Mouse (Mus musculus): ENCODE measurements around the gene Thrb. TPM values are rescaled to one million over a fixed set of nuclear protein-coding genes. Genes with fewer than 3 reads are reported as not detected.

The Thrb gene
- polyA plus RNA-seq, 2 experiments, result 1.3 to 3.9 TPM

- TF ChIP-seq POLR2A (IDR thresholded peaks at IDR 0.05; ENCODE audit: borderline replicate concordance, extremely low read depth, insufficient read depth, insufficient read length), result no peak
Measured at GRCm38 (mm10) chr14:17879446-17879845, 219.4 kb downstream of the Thrb start.

DNA sequence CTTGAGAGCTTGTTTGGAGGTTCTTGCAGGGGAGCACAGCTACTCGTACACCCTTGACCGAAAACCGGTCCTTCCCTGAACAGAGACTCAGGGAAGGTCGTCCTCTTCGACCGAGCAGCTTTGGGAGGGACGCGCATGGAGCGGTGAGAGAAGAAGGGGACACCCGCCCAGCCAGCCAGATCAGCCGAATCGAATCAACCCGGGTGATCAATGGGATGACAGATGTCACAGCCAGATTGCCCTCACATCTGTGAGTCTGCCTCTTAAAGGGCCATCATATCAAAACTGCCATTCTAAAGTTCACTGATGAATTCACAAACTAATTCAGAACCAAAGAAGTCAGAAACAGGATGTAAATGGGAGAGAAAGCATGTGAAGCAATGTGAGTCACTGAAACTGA lies 224.8 kb downstream of the Thrb start:
- Histone ChIP-seq H3K27me3 (ENCODE audit: control insufficient read depth, insufficient read depth, low read length) (no peaks in the 10 kb centered on the region), H3K4me2 (replicated peaks; ENCODE audit: low read depth, low read length, severe bottlenecking) (no peak overlapping the region), H3K9ac (ENCODE audit: low read depth, low read length, severe bottlenecking) (no peak overlapping the region), H3K4me1 (ENCODE audit: control insufficient read depth, insufficient read depth, low read length) (no peaks in the 10 kb centered on the region), H3K9me3 (ENCODE audit: control insufficient read depth, low read length) (no peaks in the 10 kb centered on the region), H3K4me3 (replicated peaks; ENCODE audit: low read length) (no peak overlapping the region), H3K36me3 (ENCODE audit: control insufficient read depth, insufficient read depth, low read length) (no peaks in the 10 kb centered on the region), H3K27ac (replicated peaks; ENCODE audit: low read depth, low read length) (no peak overlapping the region)
- TF ChIP-seq POLR2A (IDR thresholded peaks at IDR 0.05; ENCODE audit: borderline replicate concordance, extremely low read depth, insufficient read depth, insufficient read length), result no peak
- 77% methylated on average over 13 of the region's 13 CpGs for WGBS
- DNase-seq (ENCODE audit: low spot score), result no peak
- ATAC-seq (ENCODE audit: low FRiP score, low read depth), result no peak

More at GRCm38 (mm10) chr14:17879446-17879845, 219.4 kb downstream of the Thrb start:
- Histone ChIP-seq H3K4me2 (replicated peaks; ENCODE audit: low read depth, low read length, severe bottlenecking) (no peak overlapping the region), H3K27ac (replicated peaks; ENCODE audit: low read depth, low read length) (no peak overlapping the region), H3K4me1 (ENCODE audit: control insufficient read depth, insufficient read depth, low read length) (no peaks in the 10 kb centered on the region), H3K9me3 (ENCODE audit: control insufficient read depth, low read length) (no peaks in the 10 kb centered on the region), H3K4me3 (replicated peaks; ENCODE audit: low read length) (no peak overlapping the region), H3K9ac (ENCODE audit: low read depth, low read length, severe bottlenecking) (no peak overlapping the region), H3K27me3 (ENCODE audit: control insufficient read depth, insufficient read depth, low read length) (no peaks in the 10 kb centered on the region), H3K36me3 (ENCODE audit: control insufficient read depth, insufficient read depth, low read length) (no peaks in the 10 kb centered on the region)
- no peak for ATAC-seq (ENCODE audit: low FRiP score, low read depth)
- 86% methylated on average over 5 of the region's 5 CpGs for WGBS
- DNase-seq (ENCODE audit: low spot score), result no peak

GRCm38 (mm10) chr14:17885320-17885719 lies 225.3 kb downstream of the Thrb start:
- ATAC-seq (ENCODE audit: low FRiP score, low read depth) (no peak), DNase-seq (ENCODE audit: low spot score) (no peak)
- Histone ChIP-seq H3K9me3 (ENCODE audit: control insufficient read depth, low read length) (no peaks in the 10 kb centered on the region), H3K27me3 (ENCODE audit: control insufficient read depth, insufficient read depth, low read length) (no peaks in the 10 kb centered on the region), H3K4me2 (replicated peaks; ENCODE audit: low read depth, low read length, severe bottlenecking) (no peak overlapping the region), H3K4me3 (replicated peaks; ENCODE audit: low read length) (no peak overlapping the region), H3K9ac (ENCODE audit: low read depth, low read length, severe bottlenecking) (no peak overlapping the region), H3K36me3 (ENCODE audit: control insufficient read depth, insufficient read depth, low read length) (no peaks in the 10 kb centered on the region), H3K27ac (replicated peaks; ENCODE audit: low read depth, low read length) (no peak overlapping the region), H3K4me1 (ENCODE audit: control insufficient read depth, insufficient read depth, low read length) (no peaks in the 10 kb centered on the region)
- WGBS, result 82% methylated on average over 3 of the region's 3 CpGs
- TF ChIP-seq POLR2A (IDR thresholded peaks at IDR 0.05; ENCODE audit: borderline replicate concordance, extremely low read depth, insufficient read depth, insufficient read length), result no peak

DNA sequence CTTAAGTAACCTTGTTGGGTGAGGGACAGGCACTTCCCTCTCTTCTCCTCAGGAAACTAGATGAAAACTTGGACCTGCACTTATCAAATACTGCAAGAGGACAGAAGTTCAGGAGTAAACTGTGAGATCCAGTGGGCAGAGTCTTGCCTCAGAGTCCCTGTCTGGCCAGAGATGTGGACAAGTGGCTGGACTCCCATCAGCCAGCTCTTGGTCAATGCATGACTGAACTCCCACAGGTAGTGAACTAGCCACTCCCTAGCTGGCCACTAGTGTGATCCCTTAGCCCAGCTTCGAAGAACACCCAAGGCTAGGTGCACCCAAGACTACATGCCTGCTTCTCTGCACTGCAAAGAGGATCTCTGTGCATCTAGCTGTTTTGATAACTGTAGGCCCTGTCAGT lies 234.7 kb downstream of the Thrb start:
- no peak overlapping the region for H3K4me3 ChIP-seq (replicated peaks; ENCODE audit: low read length)
- H3K36me3 ChIP-seq (ENCODE audit: control insufficient read depth, insufficient read depth, low read length), result no peaks in the 10 kb centered on the region
- no peaks in the 10 kb centered on the region for H3K4me1 ChIP-seq (ENCODE audit: control insufficient read depth, insufficient read depth, low read length)
- no peak overlapping the region for H3K27ac ChIP-seq (replicated peaks; ENCODE audit: low read depth, low read length)
- no peak overlapping the region for H3K4me2 ChIP-seq (replicated peaks; ENCODE audit: low read depth, low read length, severe bottlenecking)
- H3K27me3 ChIP-seq (ENCODE audit: control insufficient read depth, insufficient read depth, low read length), result no peaks in the 10 kb centered on the region
- no peak for TF ChIP-seq POLR2A (IDR thresholded peaks at IDR 0.05; ENCODE audit: borderline replicate concordance, extremely low read depth, insufficient read depth, insufficient read length)
- no peak for ATAC-seq (ENCODE audit: low FRiP score, low read depth)
- 81% methylated on average over 1 of the region's 1 CpGs for WGBS
- no peak for DNase-seq (ENCODE audit: low spot score)
- H3K9me3 ChIP-seq (ENCODE audit: control insufficient read depth, low read length), result no peaks in the 10 kb centered on the region
- no peak overlapping the region for H3K9ac ChIP-seq (ENCODE audit: low read depth, low read length, severe bottlenecking)

GRCm38 (mm10) chr14:17899733-17900413 lies 239.8 kb downstream of the Thrb start:
- no peak overlapping the region for H3K27ac ChIP-seq (replicated peaks; ENCODE audit: low read depth, low read length)
- no peaks in the 10 kb centered on the region for H3K4me1 ChIP-seq (ENCODE audit: control insufficient read depth, insufficient read depth, low read length)
- no peaks in the 10 kb centered on the region for H3K27me3 ChIP-seq (ENCODE audit: control insufficient read depth, insufficient read depth, low read length)
- DNase-seq (ENCODE audit: low spot score) (no peak), ATAC-seq (ENCODE audit: low FRiP score, low read depth) (no peak)
- H3K36me3 ChIP-seq (ENCODE audit: control insufficient read depth, insufficient read depth, low read length), result no peaks in the 10 kb centered on the region
- H3K9ac ChIP-seq (ENCODE audit: low read depth, low read length, severe bottlenecking), result no peak overlapping the region
- H3K4me2 ChIP-seq (replicated peaks; ENCODE audit: low read depth, low read length, severe bottlenecking), result no peak overlapping the region
- 91% methylated on average over 6 of the region's 6 CpGs for WGBS
- H3K4me3 ChIP-seq (replicated peaks; ENCODE audit: low read length), result no peak overlapping the region
- TF ChIP-seq POLR2A (IDR thresholded peaks at IDR 0.05; ENCODE audit: borderline replicate concordance, extremely low read depth, insufficient read depth, insufficient read length), result no peak
- no peaks in the 10 kb centered on the region for H3K9me3 ChIP-seq (ENCODE audit: control insufficient read depth, low read length)
